Mouse (Mus musculus) CH12.LX (cell line): ENCODE measurements around the gene Ndufa7.

Source experiments
- CTCF ChIP-seq, 2 experiments: IDR thresholded peaks in 1 of 2; conservative IDR thresholded peaks in 1 of 2; 2 replicates each; pipeline ENCODE4 v1.5.1; 2011 to 2012; ENCODE audit warnings: low read depth in 2 of 2, low read length in 2 of 2, improper control_type of control experiment in 1 of 2, inconsistent platforms in 1 of 2, mild to moderate bottlenecking in 1 of 2, moderate library complexity in 1 of 2
- E2F4 ChIP-seq: IDR thresholded peaks from 2 replicates; pipeline ENCODE4 v1.6.1; 2011; ENCODE audit warnings: low read depth, low read length, improper control_type of control experiment; ENCODE audit not compliant: insufficient replicate concordance
- GABPA ChIP-seq: IDR thresholded peaks from 2 replicates; pipeline ENCODE4 v1.6.1; 2012; ENCODE audit warnings: low read depth, low read length, improper control_type of control experiment, inconsistent platforms; ENCODE audit not compliant: insufficient replicate concordance
- HCFC1 ChIP-seq: IDR thresholded peaks from 2 replicates; pipeline ENCODE4 v1.6.1; 2012; ENCODE audit warnings: low read depth, mild to moderate bottlenecking, inconsistent platforms, low read length, improper control_type of control experiment
- KAT2A ChIP-seq: IDR thresholded peaks from 2 replicates; pipeline ENCODE4 v1.6.1; 2012; ENCODE audit warnings: low read length, improper control_type of control experiment, inconsistent platforms; ENCODE audit not compliant: insufficient replicate concordance
- MAZ ChIP-seq: IDR thresholded peaks from 2 replicates; pipeline ENCODE4 v1.6.1; 2012; ENCODE audit warnings: low read depth, mild to moderate bottlenecking, inconsistent platforms, low read length, improper control_type of control experiment, moderate library complexity
- MEF2A ChIP-seq: IDR thresholded peaks from 2 replicates; pipeline ENCODE4 v1.6.1; 2014; ENCODE audit warnings: low read depth, mild to moderate bottlenecking, inconsistent platforms, low read length, improper control_type of control experiment, borderline replicate concordance
- POLR2A ChIP-seq: IDR thresholded peaks from 2 replicates; pipeline ENCODE4 v1.6.1; 2011; ENCODE audit warnings: low read depth, mild to moderate bottlenecking, improper control_type of control experiment, low read length
- POLR2AphosphoS2 ChIP-seq: IDR thresholded peaks from 2 replicates; pipeline ENCODE4 v1.6.1; 2011; ENCODE audit warnings: low read depth, low read length, improper control_type of control experiment
- USF2 ChIP-seq: conservative IDR thresholded peaks from 2 replicates; pipeline ENCODE4 v1.6.1; 2011; ENCODE audit warnings: low read depth, low read length, improper control_type of control experiment

DNA sequence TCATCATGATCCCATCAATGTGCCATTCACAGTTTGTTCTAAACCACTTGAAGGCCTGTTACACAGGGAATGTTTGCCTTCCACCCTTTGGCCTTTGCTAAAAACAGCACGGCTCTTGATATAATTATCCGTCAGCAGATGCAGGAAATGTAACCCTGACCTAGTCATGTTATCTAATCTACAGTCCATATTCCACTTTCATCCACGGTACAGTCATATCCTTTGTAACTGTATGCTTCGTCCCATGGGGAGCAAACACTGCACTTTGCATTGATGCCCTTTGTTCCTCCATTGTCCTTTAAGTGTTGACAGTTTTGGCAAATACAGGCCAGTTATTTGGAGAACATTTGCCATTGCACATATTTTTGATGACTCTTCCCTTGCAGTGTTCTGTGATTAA, 35.6 kb upstream of the Ndufa7 start:
- TF ChIP-seq POLR2AphosphoS2 (no peak), HCFC1 (no peak), MAZ (no peak), E2F4 (no peak), MEF2A (no peak), CTCF (conservative IDR thresholded peaks at IDR 0.05 in 1 of 2, IDR thresholded peaks at IDR 0.05 in 1 of 2; ENCODE audit: low read depth in 2 of 2, low read length in 2 of 2) (no peak), GABPA (no peak), POLR2A (no peak), KAT2A (no peak), USF2 (no peak)
